Mouse (Mus musculus): ENCODE results near the gene Akap10. TPM values are rescaled to one million over a fixed set of nuclear protein-coding genes. Genes with fewer than 3 reads are reported as not detected.
A peak's percentile ranks its signal among the peaks of the same experiment; 100 is the strongest.
"Not testable (repeated sequence)": the region's sequence is repeated elsewhere in the genome, so short reads cannot be mapped to it uniquely, and the experiment has no call there.

Akap10 gene
- total RNA-seq, 2 experiments from 2014 or later = 37.5 to 47.9 TPM

GRCm38 (mm10) chr11:61937761-61938160, 7.7 kb upstream of the Akap10 start:
- no peak for ATAC-seq (ENCODE audit: poor library complexity, severe bottlenecking)

- ATAC-seq (ENCODE audit: poor library complexity, severe bottlenecking) = peak; percentile 10; the same call in 1 of the 2 replicates
Observed at GRCm38 (mm10) chr11:61930640-61931586, 861 bp upstream of the Akap10 start.

GRCm38 (mm10) chr11:61929323-61930097, 542 bp downstream of the Akap10 start:
- peak; percentile 4; the same call in 1 of the 2 replicates for ATAC-seq (ENCODE audit: poor library complexity, severe bottlenecking)

- no peak for ATAC-seq (ENCODE audit: poor library complexity, severe bottlenecking)
Observed at GRCm38 (mm10) chr11:61923309-61923708, 6.7 kb downstream of the Akap10 start.

GRCm38 (mm10) chr11:61919702-61920101, 10.3 kb downstream of the Akap10 start:
- no peak for ATAC-seq (ENCODE audit: poor library complexity, severe bottlenecking)

GRCm38 (mm10) chr11:61908315-61908714, 21.7 kb downstream of the Akap10 start:
- no peak for ATAC-seq (ENCODE audit: poor library complexity, severe bottlenecking)

GRCm38 (mm10) chr11:61882183-61882582, 47.9 kb downstream of the Akap10 start:
- peak; percentile 30; the same call in 1 of the 2 replicates for ATAC-seq (ENCODE audit: poor library complexity, severe bottlenecking)

GRCm38 (mm10) chr11:61879921-61880320, 50.1 kb downstream of the Akap10 start:
- ATAC-seq (ENCODE audit: poor library complexity, severe bottlenecking) = no peak

GRCm38 (mm10) chr11:61871881-61872280, 58.2 kb downstream of the Akap10 start:
- ATAC-seq (ENCODE audit: poor library complexity, severe bottlenecking) = no peak

- no peak for ATAC-seq (ENCODE audit: poor library complexity, severe bottlenecking)
Observed at GRCm38 (mm10) chr11:61866856-61867255, 63.2 kb downstream of the Akap10 start.

GRCm38 (mm10) chr11:61861781-61862547, 68.1 kb downstream of the Akap10 start:
- peak; percentile 70 for ATAC-seq (ENCODE audit: poor library complexity, severe bottlenecking)

- ATAC-seq (ENCODE audit: poor library complexity, severe bottlenecking) = no peak
Observed at GRCm38 (mm10) chr11:61859316-61859715, 70.7 kb downstream of the Akap10 start.

GRCm38 (mm10) chr11:61855539-61855938, 74.5 kb downstream of the Akap10 start:
- ATAC-seq (ENCODE audit: poor library complexity, severe bottlenecking) = no peak

- peak; percentile 79 for ATAC-seq (ENCODE audit: poor library complexity, severe bottlenecking)
Observed at GRCm38 (mm10) chr11:61854988-61855411, 75.1 kb downstream of the Akap10 start, which contains the start of gene Ulk2. Gene Ulk2 (minus strand): TSS chr11:61855073.

- ATAC-seq (ENCODE audit: poor library complexity, severe bottlenecking) = peak; percentile 85
Observed at GRCm38 (mm10) chr11:61854211-61854987, 75.7 kb downstream of the Akap10 start.

GRCm38 (mm10) chr11:61853659-61854058, 76.4 kb downstream of the Akap10 start:
- no peak for ATAC-seq (ENCODE audit: poor library complexity, severe bottlenecking)

- ATAC-seq (ENCODE audit: poor library complexity, severe bottlenecking) = no peak
Observed at GRCm38 (mm10) chr11:61852916-61853315, 77.1 kb downstream of the Akap10 start.

- ATAC-seq (ENCODE audit: poor library complexity, severe bottlenecking) = no peak
Observed at GRCm38 (mm10) chr11:61851195-61851594, 78.9 kb downstream of the Akap10 start.

GRCm38 (mm10) chr11:61840663-61841062, 89.4 kb downstream of the Akap10 start:
- ATAC-seq (ENCODE audit: poor library complexity, severe bottlenecking) = not testable (repeated sequence)

- ATAC-seq (ENCODE audit: poor library complexity, severe bottlenecking) = no peak
Observed at GRCm38 (mm10) chr11:61839940-61840339, 90.1 kb downstream of the Akap10 start.
